Mouse (Mus musculus): ENCODE measurements at regions not wholly inside any gene's neighbourhood (a gene's known extent, or its start where the extent isn't known, plus 50 kb on each side); places are given as distances from the start of the nearest gene placed in this dataset.

GRCm38 (mm10) chr13:99695874-99696558, 179.7 kb upstream of the Map1b start:
- Histone ChIP-seq H3K27me3 (ENCODE audit: control insufficient read depth in 1 of 2, insufficient read depth in 2 of 2, low read length in 2 of 2) (no peaks in the 10 kb centered on the region), H3K79me2 (ENCODE audit: control insufficient read depth, insufficient read depth, low read length, poor library complexity) (no peaks in the 10 kb centered on the region), H3K4me3 (ENCODE audit: control insufficient read depth in 1 of 2, insufficient read depth in 1 of 2, low read depth in 2 of 2, low read length in 2 of 2) (no peak overlapping the region), H3K4me1 (ENCODE audit: control insufficient read depth in 1 of 2, insufficient read depth in 2 of 2, low read length in 2 of 2) (no peaks in the 10 kb centered on the region), H3K27ac (ENCODE audit: control insufficient read depth, low read depth, low read length) (no peak overlapping the region), H3K9me3 (replicated peaks; ENCODE audit: insufficient read depth, low read length) (no peaks in the 10 kb centered on the region), H3K9ac (ENCODE audit: control insufficient read depth, low read depth, low read length, poor library complexity, severe bottlenecking) (no peak overlapping the region), H3K36me3 (ENCODE audit: control insufficient read depth in 1 of 2, insufficient read depth in 2 of 2, low read length in 2 of 2) (no peaks in the 10 kb centered on the region)
- DNase-seq (ENCODE audit: low read depth, low spot score) = no peak
- TF ChIP-seq GABPA (IDR thresholded peaks at IDR 0.05; ENCODE audit: low read depth, low read length) (no peak), ZMIZ1 (IDR thresholded peaks at IDR 0.05; ENCODE audit: low read depth, low read length) (no peak), MEF2A (IDR thresholded peaks at IDR 0.05; ENCODE audit: extremely low read depth, insufficient replicate concordance, low read depth, low read length, poor library complexity, severe bottlenecking) (no peak), RAD21 (IDR thresholded peaks at IDR 0.05; ENCODE audit: low read depth, low read length) (no peak), KAT2A (conservative IDR thresholded peaks at IDR 0.05; ENCODE audit: low read depth, low read length) (no peak), EP300 (IDR thresholded peaks at IDR 0.05; ENCODE audit: low read depth in 1 of 2, low read length in 2 of 2) (no peak), SIN3A (IDR thresholded peaks at IDR 0.05; ENCODE audit: low read length) (no peak), CHD1 (IDR thresholded peaks at IDR 0.05; ENCODE audit: low read depth, low read length) (no peak), CTCF (IDR thresholded peaks at IDR 0.05 in 2 of 3, conservative IDR thresholded peaks at IDR 0.05 in 1 of 3; ENCODE audit: control insufficient read depth in 1 of 3, insufficient read depth in 1 of 3, low read depth in 2 of 3, low read length in 3 of 3, poor library complexity in 1 of 3, severe bottlenecking in 1 of 3) (no peak), CHD2 (IDR thresholded peaks at IDR 0.05; ENCODE audit: low read length) (no peak), BHLHE40 (IDR thresholded peaks at IDR 0.05; ENCODE audit: borderline replicate concordance, low read depth, low read length) (no peak), ZC3H11A (IDR thresholded peaks at IDR 0.05; ENCODE audit: low read depth, low read length) (no peak)

GRCm38 (mm10) chr13:99679934-99680333, 163.6 kb upstream of the Map1b start:
- Histone ChIP-seq H3K9ac (ENCODE audit: control insufficient read depth, low read depth, low read length, poor library complexity, severe bottlenecking) (no peak overlapping the region), H3K4me3 (ENCODE audit: control insufficient read depth in 1 of 2, insufficient read depth in 1 of 2, low read depth in 2 of 2, low read length in 2 of 2) (no peak overlapping the region), H3K36me3 (ENCODE audit: control insufficient read depth in 1 of 2, insufficient read depth in 2 of 2, low read length in 2 of 2) (no peaks in the 10 kb centered on the region), H3K4me1 (ENCODE audit: control insufficient read depth in 1 of 2, insufficient read depth in 2 of 2, low read length in 2 of 2) (no peaks in the 10 kb centered on the region), H3K27ac (ENCODE audit: control insufficient read depth, low read depth, low read length) (no peak overlapping the region), H3K27me3 (ENCODE audit: control insufficient read depth in 1 of 2, insufficient read depth in 2 of 2, low read length in 2 of 2) (no peaks in the 10 kb centered on the region), H3K9me3 (replicated peaks; ENCODE audit: insufficient read depth, low read length) (no peaks in the 10 kb centered on the region), H3K79me2 (ENCODE audit: control insufficient read depth, insufficient read depth, low read length, poor library complexity) (no peaks in the 10 kb centered on the region; the same call in 1 of the 2 replicates)
- TF ChIP-seq MYB (IDR thresholded peaks at IDR 0.05; ENCODE audit: low read depth, low read length) (no peak), NELFE (IDR thresholded peaks at IDR 0.05; ENCODE audit: low read depth, low read length) (no peak), SMC3 (IDR thresholded peaks at IDR 0.05; ENCODE audit: low read depth, low read length) (no peak), POLR2AphosphoS2 (IDR thresholded peaks at IDR 0.05; ENCODE audit: low read length) (no peak), ELF1 (IDR thresholded peaks at IDR 0.05; ENCODE audit: low read depth, low read length) (no peak), CHD1 (IDR thresholded peaks at IDR 0.05; ENCODE audit: low read depth, low read length) (no peak), KAT2A (conservative IDR thresholded peaks at IDR 0.05; ENCODE audit: low read depth, low read length) (no peak), HCFC1 (IDR thresholded peaks at IDR 0.05; ENCODE audit: low read depth, low read length) (no peak)
- DNase-seq (ENCODE audit: low read depth, low spot score) = no peak
